Mouse (Mus musculus) neutrophil, adult 5-6 weeks (primary cell): ENCODE results near the gene Fpgs. TPM values are rescaled to one million over a fixed set of nuclear protein-coding genes. Genes with fewer than 3 reads are reported as not detected.

Source experiments
- ATAC-seq: fragments of 151-379, 151-347 bp; 2 replicates; pipeline ENCODE4 v1.8.0; 2017; ENCODE audit warnings: mild to moderate bottlenecking, moderate TSS enrichment; ENCODE audit not compliant: insufficient number of reproducible peaks, poor library complexity, low FRiP score, severe bottlenecking; ENCODE audit errors: extremely low read depth
- total RNA-seq: library from RNA; stranded (forward); fragments of 200-1000 nt; gene quantifications from 2 replicates; pipeline ENCODE4 v1.2.3, GENCODE M21; 2017

Fpgs gene
- total RNA-seq, 1 experiment from 2014 or later: 10.1 TPM

- ATAC-seq: no peak
Observed at GRCm38 (mm10) chr2:32708643-32709042, 4.7 kb upstream of the Fpgs start.

- ATAC-seq: no peak
Observed at GRCm38 (mm10) chr2:32706971-32707370, 3.0 kb upstream of the Fpgs start.

- no peak for ATAC-seq
Observed at GRCm38 (mm10) chr2:32705018-32705417, 1.1 kb upstream of the Fpgs start.

- no peak for ATAC-seq
Observed at GRCm38 (mm10) chr2:32703046-32703445, 899 bp downstream of the Fpgs start.

DNA sequence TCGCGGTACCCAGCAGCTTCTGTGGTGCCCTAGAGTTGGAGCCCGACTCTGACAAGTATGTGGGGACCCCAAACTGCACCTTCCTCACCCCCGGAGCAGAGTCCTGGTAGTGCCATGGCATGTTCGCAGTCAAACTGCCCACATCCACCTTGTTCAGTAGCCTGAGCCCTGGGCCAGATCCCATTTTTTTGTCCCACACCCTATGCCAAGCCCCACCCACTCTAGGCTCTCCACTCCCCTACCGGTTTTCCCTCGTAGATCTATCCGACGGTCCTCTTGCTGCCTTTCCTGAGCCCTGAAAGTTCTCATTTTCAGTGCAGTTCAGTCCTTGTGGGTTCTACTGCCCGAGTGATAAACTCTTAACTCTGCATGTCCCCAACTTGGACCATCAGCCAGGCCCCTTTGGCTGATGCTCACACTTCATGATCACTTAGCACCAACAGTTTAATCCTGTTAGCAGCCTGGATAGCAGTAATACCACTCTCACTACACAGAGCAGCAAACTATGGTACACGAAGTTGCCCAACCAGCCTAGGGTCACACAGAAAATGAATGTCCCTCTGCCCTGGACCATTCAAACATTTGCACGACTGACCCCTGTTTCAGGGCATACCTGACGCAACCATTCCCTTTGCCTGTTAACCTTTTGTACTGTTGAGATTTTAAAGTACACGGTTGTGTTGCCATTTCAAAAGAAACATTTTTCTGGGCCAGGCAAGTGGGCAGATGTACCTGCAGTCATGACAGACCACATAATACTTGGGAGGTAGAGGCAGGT is 2.8 kb downstream of the Fpgs start:
- ATAC-seq: no peak

DNA sequence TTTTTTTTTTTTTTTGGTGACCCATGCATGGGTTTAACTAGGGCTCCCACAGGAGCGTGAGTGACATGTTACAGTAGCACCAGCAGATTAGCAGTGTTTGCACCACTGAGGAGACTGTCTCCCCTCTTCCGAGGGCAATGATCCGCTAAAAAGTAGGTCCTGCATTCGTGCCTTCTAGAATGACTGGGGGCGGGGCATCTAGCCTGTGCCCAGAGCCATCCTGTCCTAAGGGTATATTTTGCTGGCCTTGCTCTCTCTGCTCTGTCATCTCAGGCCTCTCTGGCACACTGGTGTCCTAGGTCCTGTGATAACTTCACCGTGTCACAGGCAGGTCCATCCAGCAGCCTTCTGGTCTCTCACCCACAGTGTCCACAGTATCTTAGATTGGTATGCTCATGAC is 4.3 kb downstream of the Fpgs start:
- ATAC-seq: no peak

DNA sequence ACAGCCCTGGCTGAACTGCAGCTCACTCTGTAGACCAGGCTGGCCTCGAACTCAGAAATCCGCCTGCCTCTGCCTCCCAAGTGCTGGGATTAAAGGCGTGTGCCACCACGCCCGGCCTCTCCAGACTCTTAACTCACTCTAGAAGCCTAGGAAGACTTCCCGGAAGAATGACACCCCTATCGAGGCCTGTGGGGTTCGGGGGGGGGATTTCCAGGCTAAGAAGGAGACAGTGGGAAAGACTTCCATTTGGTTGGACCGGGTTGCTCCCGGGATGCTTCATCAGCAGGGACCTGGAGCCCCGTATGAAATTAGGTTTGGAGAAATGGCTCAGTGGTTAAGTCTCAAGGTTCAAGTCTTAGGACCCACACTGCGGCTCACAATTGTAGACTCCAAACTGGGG is 9.3 kb downstream of the Fpgs start:
- ATAC-seq: no peak

- peak; percentile 93 for ATAC-seq
Observed at GRCm38 (mm10) chr2:32693823-32694411, 10.0 kb downstream of the Fpgs start.

DNA sequence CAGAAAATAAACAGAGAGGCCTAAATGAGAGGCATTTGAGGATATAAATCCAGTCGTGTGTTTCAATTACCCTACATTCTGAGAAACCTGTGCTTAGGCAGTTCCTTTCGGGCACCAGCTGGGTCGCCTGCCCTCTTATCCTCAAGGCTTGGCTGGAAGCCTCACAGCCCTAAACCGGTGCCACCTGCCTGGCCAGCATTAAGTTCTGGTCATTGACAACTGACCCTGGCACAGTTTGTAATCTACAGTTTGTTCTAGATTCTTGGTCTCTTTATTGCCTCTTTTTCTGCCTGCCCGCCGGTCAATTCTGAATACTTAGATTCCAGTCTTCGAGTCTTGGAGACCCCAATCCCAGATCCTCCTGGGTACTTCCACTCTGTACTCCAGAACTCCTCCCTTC is 10.7 kb downstream of the Fpgs start:
- ATAC-seq: no peak

GRCm38 (mm10) chr2:32692496-32692895 is 11.4 kb downstream of the Fpgs start:
- ATAC-seq: no peak

DNA sequence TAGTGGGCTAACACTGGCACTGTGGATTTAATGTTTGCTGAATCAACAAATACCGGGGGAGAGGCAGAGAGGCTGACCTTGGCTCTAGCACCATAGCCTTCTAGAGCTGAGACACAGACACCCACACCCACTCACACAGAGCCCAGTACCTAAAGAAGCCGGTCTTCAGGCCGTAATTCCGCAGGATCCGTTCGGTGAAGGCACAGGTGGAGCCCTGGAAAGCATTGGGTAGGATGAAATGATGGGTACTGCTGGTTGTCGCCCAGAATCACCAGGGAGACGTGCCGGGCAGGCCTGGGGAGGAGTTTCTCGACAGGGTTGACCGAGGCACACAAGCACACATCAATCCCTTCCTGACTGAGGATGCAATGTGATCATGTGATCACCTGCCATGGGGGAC is 12.9 kb downstream of the Fpgs start:
- ATAC-seq: no peak

DNA sequence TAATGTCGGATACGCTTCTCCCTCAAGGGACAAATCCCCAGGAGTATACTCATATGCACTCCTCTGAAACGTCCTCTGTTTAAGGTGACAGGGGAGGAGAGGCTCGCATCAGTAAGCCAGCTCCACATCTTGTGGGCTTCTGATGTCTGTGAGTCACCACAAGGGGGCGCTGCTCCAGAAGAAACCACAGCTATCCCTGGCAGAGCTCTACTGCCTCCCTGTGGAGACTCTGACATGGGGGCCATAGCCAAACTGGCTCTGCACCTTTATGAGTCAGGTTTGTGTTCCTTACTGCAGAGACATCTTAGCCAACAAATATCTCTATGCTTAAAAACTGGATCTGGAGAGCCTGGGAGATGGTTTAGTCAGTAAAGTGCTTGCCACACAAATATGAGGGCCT is 14.5 kb downstream of the Fpgs start:
- ATAC-seq: peak; percentile 70

DNA sequence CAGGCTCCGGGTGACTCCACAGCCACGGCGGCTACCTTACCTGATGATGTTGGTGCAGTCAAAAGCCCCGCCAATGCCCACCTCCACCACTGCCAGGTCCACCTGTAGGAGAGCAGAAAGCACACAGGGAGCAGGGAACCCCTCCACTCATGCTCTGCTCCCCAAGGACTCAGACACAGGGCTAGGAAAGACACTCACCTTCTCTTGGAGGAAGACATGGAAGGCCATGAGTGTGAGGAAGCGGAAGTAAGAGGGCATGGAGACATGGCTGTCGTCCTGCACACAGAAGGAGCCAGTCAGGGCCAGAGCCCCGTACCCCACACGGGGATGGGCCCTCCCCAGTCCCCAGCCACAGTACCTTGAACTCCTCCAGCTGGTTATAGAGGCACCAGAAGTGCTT is 16.4 kb downstream of the Fpgs start:
- ATAC-seq: no peak

- ATAC-seq: no peak
Observed at GRCm38 (mm10) chr2:32686640-32687039, 17.3 kb downstream of the Fpgs start.

DNA sequence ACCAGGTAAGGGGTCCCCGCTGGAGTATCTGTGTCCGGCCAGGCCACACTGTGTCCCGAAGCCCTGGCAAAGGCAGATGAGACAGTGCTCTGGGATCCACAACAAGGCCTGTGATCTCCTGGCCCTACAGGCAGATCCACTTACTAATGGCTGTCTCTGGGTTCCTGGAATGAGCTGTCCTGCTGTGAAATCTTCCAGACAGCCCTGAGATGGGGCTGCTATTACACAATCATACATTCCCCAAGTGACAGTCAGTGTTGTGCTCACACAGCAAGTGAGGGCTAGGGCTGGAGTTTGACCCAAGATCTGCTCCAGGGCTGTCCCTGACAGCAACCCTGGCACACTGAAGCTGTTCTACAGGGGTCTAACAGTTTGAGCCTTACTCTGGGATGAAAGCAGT is 18.1 kb downstream of the Fpgs start:
- ATAC-seq: no peak

- ATAC-seq: no peak
Observed at GRCm38 (mm10) chr2:32684681-32685428, 19.1 kb downstream of the Fpgs start.

DNA sequence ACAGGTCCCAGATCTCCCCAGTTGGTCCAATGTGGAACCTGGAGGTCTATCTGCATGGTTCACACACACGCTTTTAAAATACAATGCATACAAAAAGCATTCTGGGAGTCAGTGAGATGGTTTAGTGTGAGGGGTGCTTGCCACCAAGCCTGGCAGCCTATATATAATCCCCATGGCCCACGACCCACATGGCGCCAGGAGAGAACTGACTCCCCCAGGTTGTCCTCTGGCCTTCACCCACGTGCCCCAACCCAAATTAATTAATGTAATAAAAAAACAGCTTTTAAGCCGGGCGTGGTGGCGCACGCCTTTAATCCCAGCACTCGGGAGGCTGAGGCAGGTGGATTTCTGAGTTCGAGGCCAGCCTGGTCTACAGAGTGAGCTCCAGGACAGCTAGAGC is 20.2 kb downstream of the Fpgs start:
- no peak for ATAC-seq

- no peak for ATAC-seq
Observed at GRCm38 (mm10) chr2:32682721-32683417, 21.1 kb downstream of the Fpgs start.

DNA sequence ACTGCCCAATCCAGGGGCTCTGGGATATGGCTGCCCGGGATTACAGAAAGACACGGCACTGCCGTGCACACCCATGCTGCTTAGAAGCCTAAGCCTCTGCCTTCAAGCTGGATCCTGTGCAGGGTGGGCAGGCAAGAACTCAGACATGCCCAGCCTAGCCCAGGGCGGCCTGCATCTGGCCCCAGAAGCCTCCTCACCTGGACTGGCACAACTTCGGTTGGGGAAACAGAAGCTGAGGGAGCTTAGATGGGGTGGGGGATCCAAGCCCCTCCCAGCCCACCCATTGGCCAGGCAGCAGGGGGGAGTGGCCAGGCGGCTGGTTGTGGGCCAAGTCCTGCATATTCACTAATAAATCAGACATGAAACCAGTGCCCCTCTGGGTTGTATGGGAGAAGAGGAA is 22.2 kb downstream of the Fpgs start:
- ATAC-seq: no peak
